In the genomic region with DNA sequence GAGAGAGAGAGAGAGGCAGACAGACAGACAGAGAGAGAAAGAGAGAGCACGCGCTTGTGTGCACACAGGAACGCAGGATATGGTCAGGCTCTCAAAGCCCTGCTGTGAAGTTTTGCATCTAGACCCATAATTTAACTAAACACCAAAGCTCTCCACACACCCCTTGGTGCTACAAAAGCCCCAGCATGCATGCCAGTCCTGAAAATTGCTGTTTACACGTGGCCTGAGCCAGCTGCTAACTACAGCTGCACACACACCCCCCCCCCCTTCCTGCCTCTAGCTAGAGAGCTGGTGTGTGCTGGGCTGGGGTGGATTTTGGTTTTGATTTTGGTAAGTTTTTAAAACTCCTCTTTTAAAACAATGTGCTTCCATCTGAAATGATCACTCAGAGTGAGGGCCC, we compare ENCODE assay signal across 10 mouse cellular contexts.
DNase-seq lines count a peak whose midpoint lies in the region; ATAC-seq and TF ChIP-seq lines count a peak whose summit lies in the region.
"Had no signal": no experiment of that assay in that cellular context is flagged by ENCODE, and none has a peak within 500 bp of the region (broad histone marks: within the 10 kb centered on the region; RNA-seq: fewer than 3 reads in every experiment).

No protein-coding gene starts in this region.

- in situ Hi-C loops in CH12.LX (cut with MboI; ENCODE audit: low pct_ligation_motif_present, low pct_unique_long_range_greater_than_20kb, low sequenced_read_pairs): no loop called here

- ATAC-seq in kidney, embryonic 14.5 days (ENCODE audit: low FRiP score, low TSS enrichment): no peak
- ATAC-seq in embryonic facial prominence, embryonic 15.5 days (ENCODE audit: insufficient number of reproducible peaks, low FRiP score, low TSS enrichment, low read depth): peak; percentile 68; the same call in 1 of the 2 replicates
- ATAC-seq in neutrophil, adult 5-6 weeks (ENCODE audit: extremely low read depth, insufficient number of reproducible peaks, low FRiP score, poor library complexity, severe bottlenecking): peak; percentile 61

- H3K4me1 ChIP-seq in kidney, embryonic 14.5 days (ENCODE audit: control insufficient read depth, insufficient read depth, low read length): peaks cover 53% of the 10 kb centered on the region
- peaks cover 41 to 91% of the 10 kb centered on the region in 2 experiments for H3K4me1 ChIP-seq in CH12.LX (ENCODE audit: control insufficient read depth in 1 of 2, insufficient read depth in 2 of 2)
- peaks cover 52% of the 10 kb centered on the region for H3K4me1 ChIP-seq in embryonic facial prominence, embryonic 15.5 days

- no peaks in the 10 kb centered on the region for H3K9me3 ChIP-seq in kidney, embryonic 14.5 days (ENCODE audit: control insufficient read depth, low read length)
- no peaks in the 10 kb centered on the region for H3K9me3 ChIP-seq in CH12.LX (replicated peaks; ENCODE audit: low read length)
- H3K9me3 ChIP-seq in embryonic facial prominence, embryonic 15.5 days (replicated peaks): no peaks in the 10 kb centered on the region

- peak overlapping the region; percentile 60; the same call in 1 of the 2 replicates for H3K27ac ChIP-seq in kidney, embryonic 14.5 days (ENCODE audit: low read depth, low read length)
- H3K27ac ChIP-seq in CH12.LX (ENCODE audit: insufficient read depth, low read depth): peak overlapping the region; percentile 88
- peak overlapping the region; percentile 60 for H3K27ac ChIP-seq in embryonic facial prominence, embryonic 15.5 days (replicated peaks)
- H3K27ac ChIP-seq: heart, adult 2 months had no signal

- no peak for DNase-seq in kidney, postnatal 10 days
- peak; percentile 87 for DNase-seq in CH12.LX (ENCODE audit: extremely low read depth)
- DNase-seq in cerebellum, adult 11 months: no peak
- DNase-seq in cerebellum, postnatal 25 days: no peak
- DNase-seq: cerebellum, postnatal 36 days; left cerebral cortex, postnatal 4 days had no signal

- no peak; the same call in 1 of the 2 replicates for TF ChIP-seq POLR2A in CH12.LX (IDR thresholded peaks at IDR 0.05; ENCODE audit: low read depth, low read length)

- no peak overlapping the region for H3K9ac ChIP-seq in kidney, embryonic 14.5 days (ENCODE audit: low read depth, low read length)
- peak overlapping the region; percentile 39 for H3K9ac ChIP-seq in CH12.LX (ENCODE audit: insufficient read depth, low read depth)
- no peak overlapping the region for H3K9ac ChIP-seq in embryonic facial prominence, embryonic 15.5 days

- dilution Hi-C loops in CH12.LX (cut with MboI; ENCODE audit: extremely low pct_ligation_motif_present, extremely low pct_unique_long_range_greater_than_20kb, low sequenced_read_pairs): no loop called here

- TF ChIP-seq CTCF in CH12.LX (conservative IDR thresholded peaks at IDR 0.05 in 1 of 2, IDR thresholded peaks at IDR 0.05 in 1 of 2; ENCODE audit: low read depth in 2 of 2, low read length in 2 of 2): no peak

- no peaks in the 10 kb centered on the region for H3K27me3 ChIP-seq in kidney, embryonic 14.5 days (ENCODE audit: control insufficient read depth, insufficient read depth, low read length)
- H3K27me3 ChIP-seq in CH12.LX (replicated peaks): no peaks in the 10 kb centered on the region
- no peaks in the 10 kb centered on the region for H3K27me3 ChIP-seq in embryonic facial prominence, embryonic 15.5 days

- peaks cover 13% of the 10 kb centered on the region for H3K79me2 ChIP-seq in CH12.LX (replicated peaks; ENCODE audit: control insufficient read depth, extremely low read depth, insufficient read depth, poor library complexity, severe bottlenecking)

- TF ChIP-seq RAD21 in CH12.LX (IDR thresholded peaks at IDR 0.05; ENCODE audit: low read depth, low read length): no peak; the same call in none of the 2 replicates

- no peak overlapping the region for H3K4me3 ChIP-seq in kidney, embryonic 14.5 days (ENCODE audit: low read length)
- H3K4me3 ChIP-seq in CH12.LX (replicated peaks in 1 of 3; ENCODE audit: low read depth in 2 of 3, low read length in 2 of 3, poor library complexity in 1 of 3): no peak overlapping the region
- no peak overlapping the region for H3K4me3 ChIP-seq in embryonic facial prominence, embryonic 15.5 days (replicated peaks)
- H3K4me3 ChIP-seq: heart, adult 2 months had no signal

- H3K36me3 ChIP-seq in kidney, embryonic 14.5 days (ENCODE audit: control insufficient read depth, insufficient read depth, low read length): no peaks in the 10 kb centered on the region
- peaks cover 0 to 43% of the 10 kb centered on the region in 2 experiments for H3K36me3 ChIP-seq in CH12.LX (replicated peaks in 1 of 2; ENCODE audit: control insufficient read depth in 1 of 2, insufficient read depth in 1 of 2, low read length in 1 of 2)
- H3K36me3 ChIP-seq in embryonic facial prominence, embryonic 15.5 days: no peaks in the 10 kb centered on the region

- no peak overlapping the region for H3K4me2 ChIP-seq in kidney, embryonic 14.5 days (replicated peaks; ENCODE audit: low read depth, low read length)
- H3K4me2 ChIP-seq in CH12.LX (ENCODE audit: insufficient read depth, low read depth, poor library complexity, severe bottlenecking): peak overlapping the region; percentile 69
- H3K4me2 ChIP-seq in embryonic facial prominence, embryonic 15.5 days (replicated peaks): no peak overlapping the region

- WGBS in kidney, embryonic 14.5 days: 55% methylated on average over 4 of the region's 4 CpGs
- WGBS in embryonic facial prominence, embryonic 15.5 days: 54% methylated on average over 4 of the region's 4 CpGs

- peak; percentile 24; the same call in 1 of the 2 replicates for TF ChIP-seq EP300 in CH12.LX (IDR thresholded peaks at IDR 0.05; ENCODE audit: low read length)

TF ChIP-seq in CH12.LX, 34 proteins besides CTCF, POLR2A, EP300 and RAD21:
- peak; percentile 97 for TF ChIP-seq ETS1 (conservative IDR thresholded peaks at IDR 0.05; ENCODE audit: low read depth, low read length)
- no peak for TF ChIP-seq SMC3 (IDR thresholded peaks at IDR 0.05; ENCODE audit: low read depth, low read length)
- peak; percentile 43; the same call in 1 of the 2 replicates for TF ChIP-seq TBP (conservative IDR thresholded peaks at IDR 0.05; ENCODE audit: low read depth, low read length)
- TF ChIP-seq USF1 (IDR thresholded peaks at IDR 0.05; ENCODE audit: low read depth, low read length): peak; percentile 3; the same call in 1 of the 2 replicates
- TF ChIP-seq MYC (IDR thresholded peaks at IDR 0.05; ENCODE audit: low read depth, low read length): peak; percentile 98
- TF ChIP-seq USF2 (conservative IDR thresholded peaks at IDR 0.05; ENCODE audit: low read depth, low read length): no peak
- TF ChIP-seq CHD1 (IDR thresholded peaks at IDR 0.05; ENCODE audit: low read depth, low read length): 0 out of 2 replicates have a peak, but pooled peaks have one; percentile 35
- no peak for TF ChIP-seq CHD2 (IDR thresholded peaks at IDR 0.05; ENCODE audit: low read length)
- no peak for TF ChIP-seq E2F4 (IDR thresholded peaks at IDR 0.05; ENCODE audit: insufficient replicate concordance, low read depth, low read length)
- peak; percentile 98 for TF ChIP-seq MXI1 (IDR thresholded peaks at IDR 0.05; ENCODE audit: low read depth, low read length)
- peak; percentile 93 for TF ChIP-seq MAZ (IDR thresholded peaks at IDR 0.05; ENCODE audit: low read depth, low read length)
- TF ChIP-seq SIN3A (IDR thresholded peaks at IDR 0.05; ENCODE audit: low read length): peak; percentile 95
- TF ChIP-seq MEF2A (IDR thresholded peaks at IDR 0.05; ENCODE audit: borderline replicate concordance, low read depth, low read length): 0 out of 2 replicates have a peak, but pooled peaks have one; percentile 51
- TF ChIP-seq NRF1 (IDR thresholded peaks at IDR 0.05; ENCODE audit: low read depth, low read length): 0 out of 2 replicates have a peak, but pooled peaks have one; percentile 24
- no peak for TF ChIP-seq ZKSCAN1 (IDR thresholded peaks at IDR 0.05; ENCODE audit: borderline replicate concordance, low read depth, low read length)
- peak; percentile 92 for TF ChIP-seq MAX (IDR thresholded peaks at IDR 0.05; ENCODE audit: low read length)
- TF ChIP-seq BHLHE40 (IDR thresholded peaks at IDR 0.05; ENCODE audit: low read depth, low read length): peak; percentile 95
- TF ChIP-seq ELF1 (IDR thresholded peaks at IDR 0.05; ENCODE audit: low read depth, low read length): 0 out of 2 replicates have a peak, but pooled peaks have one; percentile 37
- peak; percentile 97 for TF ChIP-seq TCF12 (IDR thresholded peaks at IDR 0.05; ENCODE audit: low read depth, low read length)
- TF ChIP-seq NELFE (IDR thresholded peaks at IDR 0.05; ENCODE audit: low read depth, low read length): 0 out of 2 replicates have a peak, but pooled peaks have one; percentile 12
